Mouse (Mus musculus) hindbrain, embryonic 10.5 days (tissue): ENCODE results near the gene Rit1. TPM values are rescaled to one million over a fixed set of nuclear protein-coding genes. Genes with fewer than 3 reads are reported as not detected.
"Not testable (repeated sequence)": the region's sequence is repeated elsewhere in the genome, so short reads cannot be mapped to it uniquely, and the experiment has no call there.

Source experiments
- DNase-seq: peaks from one replicate; pipeline ENCODE4 v3.0.0-alpha.2; 2017; ENCODE audit warnings: low spot score
- H3K27ac ChIP-seq: fragments of 300-500 bp; sonication (generic); 2 replicates; pipeline ENCODE4 v1.5.1; 2016; ENCODE audit warnings: mild to moderate bottlenecking, moderate library complexity
- H3K27me3 ChIP-seq: fragments of 300-500 bp; sonication (generic); 2 replicates; pipeline ENCODE4 v1.6.1; 2016; ENCODE audit warnings: mild to moderate bottlenecking; ENCODE audit not compliant: poor library complexity, insufficient read depth, severe bottlenecking
- H3K36me3 ChIP-seq: fragments of 300-500 bp; sonication (generic); 2 replicates; pipeline ENCODE4 v1.6.1; 2016; ENCODE audit warnings: mild to moderate bottlenecking, moderate library complexity
- H3K4me1 ChIP-seq: fragments of 300-500 bp; sonication (generic); replicated peaks from 2 replicates; pipeline ENCODE4 v1.6.1; 2016; ENCODE audit warnings: mild to moderate bottlenecking
- H3K4me3 ChIP-seq: fragments of 300-500 bp; sonication (generic); 2 replicates; pipeline ENCODE4 v1.5.1; 2016; ENCODE audit warnings: mild to moderate bottlenecking, moderate library complexity
- H3K9me3 ChIP-seq: fragments of 300-500 bp; sonication (generic); 2 replicates; pipeline ENCODE4 v1.6.1; 2016; ENCODE audit warnings: mild to moderate bottlenecking, moderate library complexity
- WGBS: fragments of 180-500 bp; shearing (Covaris S2); methylation state at CpG from one replicate; pipeline ENCODE4 v1.1.7; 2016; 5-methylcytosine and 5-hydroxymethylcytosine counted together
- polyA plus RNA-seq: library from polyadenylated mRNA; unstranded; fragments of >200 nt; fragmentation: Nextera tagmentation; extraction: Ambion mirVana; gene quantifications from 2 replicates; pipeline ENCODE4 v1.2.1, GENCODE M21; 2016

Gene Rit1
- polyA plus RNA-seq, 1 experiment from 2014 or later: 48.5 TPM

- no peak for DNase-seq
- Histone ChIP-seq H3K9me3 (no peaks in the 10 kb centered on the region), H3K4me1 (no peaks in the 10 kb centered on the region), H3K27me3 (no peaks in the 10 kb centered on the region), H3K4me3 (no peak overlapping the region), H3K27ac (no peak overlapping the region), H3K36me3 (peaks cover 98% of the 10 kb centered on the region)
- 96% methylated on average over 3 of the region's 3 CpGs for WGBS
Measured at GRCm38 (mm10) chr3:88700247-88700646, 16.4 kb upstream of the Rit1 start.

- H3K36me3 ChIP-seq: peaks cover 98% of the 10 kb centered on the region
- DNase-seq: no peak
- H3K9me3 ChIP-seq: no peaks in the 10 kb centered on the region
- no peak overlapping the region for H3K4me3 ChIP-seq
- WGBS: 83% methylated on average over 3 of the region's 3 CpGs
- no peaks in the 10 kb centered on the region for H3K27me3 ChIP-seq
- H3K4me1 ChIP-seq: no peaks in the 10 kb centered on the region
- no peak overlapping the region for H3K27ac ChIP-seq
Measured at GRCm38 (mm10) chr3:88701222-88701621, 15.4 kb upstream of the Rit1 start.

GRCm38 (mm10) chr3:88713709-88714108, 2.9 kb upstream of the Rit1 start:
- Histone ChIP-seq H3K4me3 (no peak overlapping the region), H3K27ac (no peak overlapping the region), H3K9me3 (no peaks in the 10 kb centered on the region), H3K36me3 (peaks cover 61% of the 10 kb centered on the region), H3K4me1 (peaks cover 17% of the 10 kb centered on the region), H3K27me3 (no peaks in the 10 kb centered on the region)
- no peak for DNase-seq
- 98% methylated on average over 4 of the region's 4 CpGs for WGBS

- H3K36me3 ChIP-seq: peaks cover 61% of the 10 kb centered on the region
- no peak for DNase-seq
- 76% methylated on average over 2 of the region's 2 CpGs for WGBS
Measured at GRCm38 (mm10) chr3:88714725-88715124, 1.9 kb upstream of the Rit1 start.

GRCm38 (mm10) chr3:88715716-88716115, 922 bp upstream of the Rit1 start:
- Histone ChIP-seq H3K4me1 (peaks cover 17% of the 10 kb centered on the region), H3K36me3 (peaks cover 61% of the 10 kb centered on the region)
- not testable (repeated sequence) for H3K9me3 ChIP-seq, H3K27ac ChIP-seq, H3K27me3 ChIP-seq, H3K4me3 ChIP-seq, DNase-seq
- WGBS: 89% methylated on average over 5 of the region's 5 CpGs

More at GRCm38 (mm10) chr3:88714725-88715124, 1.9 kb upstream of the Rit1 start:
- Histone ChIP-seq H3K9me3 (no peaks in the 10 kb centered on the region), H3K4me1 (peaks cover 17% of the 10 kb centered on the region), H3K27me3 (no peaks in the 10 kb centered on the region), H3K27ac (no peak overlapping the region), H3K4me3 (no peak overlapping the region)

- Histone ChIP-seq H3K4me1 (peaks cover 17% of the 10 kb centered on the region), H3K36me3 (peaks cover 61% of the 10 kb centered on the region), H3K9me3 (no peaks in the 10 kb centered on the region), H3K27me3 (no peaks in the 10 kb centered on the region), H3K27ac (peak overlapping the region; percentile 89), H3K4me3 (peak overlapping the region; percentile 80)
- peak; percentile 56 for DNase-seq
- 10% methylated on average over 9 of the region's 9 CpGs for WGBS
Measured at GRCm38 (mm10) chr3:88717198-88717798, 660 bp downstream of the Rit1 start.

- H3K27ac ChIP-seq: no peak overlapping the region
- H3K4me3 ChIP-seq: peak overlapping the region; percentile 80
- H3K4me1 ChIP-seq: peaks cover 17% of the 10 kb centered on the region
- no peak for DNase-seq
- peaks cover 55% of the 10 kb centered on the region for H3K36me3 ChIP-seq
- no peaks in the 10 kb centered on the region for H3K27me3 ChIP-seq
- 78% methylated on average over 1 of the region's 1 CpGs for WGBS
- H3K9me3 ChIP-seq: no peaks in the 10 kb centered on the region
Measured at GRCm38 (mm10) chr3:88717831-88718230, 1.2 kb downstream of the Rit1 start.

- DNase-seq: no peak
- 84% methylated on average over 2 of the region's 2 CpGs for WGBS
- H3K36me3 ChIP-seq: peaks cover 55% of the 10 kb centered on the region
Measured at GRCm38 (mm10) chr3:88719098-88719497, 2.5 kb downstream of the Rit1 start.

GRCm38 (mm10) chr3:88736556-88736955, 19.9 kb downstream of the Rit1 start:
- 96% methylated on average over 2 of the region's 2 CpGs for WGBS
- H3K4me1 ChIP-seq: no peaks in the 10 kb centered on the region
- H3K4me3 ChIP-seq: no peak overlapping the region
- no peak overlapping the region for H3K27ac ChIP-seq
- no peaks in the 10 kb centered on the region for H3K9me3 ChIP-seq
- no peaks in the 10 kb centered on the region for H3K27me3 ChIP-seq
- H3K36me3 ChIP-seq: peaks cover 53% of the 10 kb centered on the region
- DNase-seq: no peak

More at GRCm38 (mm10) chr3:88719098-88719497, 2.5 kb downstream of the Rit1 start:
- H3K9me3 ChIP-seq: peaks cover 7% of the 10 kb centered on the region
- no peaks in the 10 kb centered on the region for H3K27me3 ChIP-seq
- H3K27ac ChIP-seq: no peak overlapping the region
- H3K4me3 ChIP-seq: no peak overlapping the region
- H3K4me1 ChIP-seq: peaks cover 17% of the 10 kb centered on the region

GRCm38 (mm10) chr3:88738641-88739040, 22.0 kb downstream of the Rit1 start:
- no peaks in the 10 kb centered on the region for H3K27me3 ChIP-seq
- H3K4me1 ChIP-seq: no peaks in the 10 kb centered on the region
- H3K9me3 ChIP-seq: no peaks in the 10 kb centered on the region
- WGBS: 62% methylated on average over 3 of the region's 3 CpGs
- peaks cover 61% of the 10 kb centered on the region for H3K36me3 ChIP-seq
- peak; percentile 46 for DNase-seq
- H3K4me3 ChIP-seq: no peak overlapping the region
- no peak overlapping the region for H3K27ac ChIP-seq

GRCm38 (mm10) chr3:88740147-88740546, 23.5 kb downstream of the Rit1 start:
- 95% methylated on average over 3 of the region's 3 CpGs for WGBS
- Histone ChIP-seq H3K9me3 (no peaks in the 10 kb centered on the region), H3K4me3 (no peak overlapping the region), H3K27me3 (no peaks in the 10 kb centered on the region), H3K36me3 (peaks cover 72% of the 10 kb centered on the region), H3K27ac (no peak overlapping the region), H3K4me1 (no peaks in the 10 kb centered on the region)
- DNase-seq: no peak

GRCm38 (mm10) chr3:88745534-88745933, 28.9 kb downstream of the Rit1 start:
- no peaks in the 10 kb centered on the region for H3K4me1 ChIP-seq
- no peak for DNase-seq
- peaks cover 35% of the 10 kb centered on the region for H3K9me3 ChIP-seq
- 92% methylated on average over 9 of the region's 9 CpGs for WGBS
- no peaks in the 10 kb centered on the region for H3K27me3 ChIP-seq
- H3K36me3 ChIP-seq: peaks cover 97% of the 10 kb centered on the region
- no peak overlapping the region for H3K27ac ChIP-seq
- no peak overlapping the region for H3K4me3 ChIP-seq

GRCm38 (mm10) chr3:88746139-88746870, 29.7 kb downstream of the Rit1 start:
- H3K4me3 ChIP-seq: no peak overlapping the region
- H3K36me3 ChIP-seq: peaks cover 99% of the 10 kb centered on the region
- 96% methylated on average over 15 of the region's 15 CpGs for WGBS
- H3K9me3 ChIP-seq: peaks cover 35% of the 10 kb centered on the region
- no peak for DNase-seq
- no peaks in the 10 kb centered on the region for H3K27me3 ChIP-seq
- H3K27ac ChIP-seq: no peak overlapping the region
- no peaks in the 10 kb centered on the region for H3K4me1 ChIP-seq
